Mouse (Mus musculus) gastrocnemius, adult 18-20 months (tissue): Measurements from ENCODE around the gene Wnt10b. TPM values are rescaled to one million over a fixed set of nuclear protein-coding genes. Genes with fewer than 3 reads are reported as not detected.
A peak's percentile ranks its signal among the peaks of the same experiment; 100 is the strongest.

Source experiments
- DNase-seq: peaks from one replicate; pipeline ENCODE4 v3.0.0; 2021; ENCODE audit warnings: low spot score
- total RNA-seq, 2 experiments: library from RNA; stranded (reverse); gene quantifications; 2 replicates each; pipeline ENCODE4 v1.2.3; 2021

Gene Wnt10b
- total RNA-seq, 2 experiments from 2014 or later = 0.57 to 1.4 TPM

DNA sequence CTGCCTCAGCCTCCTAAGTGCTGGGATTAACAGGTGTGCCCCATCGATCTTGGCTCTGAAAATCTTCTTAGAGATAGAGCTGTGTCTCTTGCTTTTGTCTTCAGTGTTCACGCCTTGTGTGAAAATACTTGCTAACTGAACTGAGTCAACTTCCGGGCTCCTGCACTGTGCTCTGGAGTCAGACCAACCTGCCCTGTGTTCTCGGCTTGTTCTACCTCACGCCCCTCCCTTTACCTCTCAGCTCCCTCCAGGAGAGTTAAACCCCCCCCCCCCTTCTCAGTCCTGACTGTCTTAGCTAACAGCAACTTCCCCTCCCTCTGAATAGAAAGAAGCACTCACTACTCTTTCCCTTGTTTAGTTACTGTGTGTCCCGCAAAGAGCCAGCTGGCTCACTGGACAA lies 47.2 kb downstream of the Wnt10b start:
- no peak for DNase-seq

DNA sequence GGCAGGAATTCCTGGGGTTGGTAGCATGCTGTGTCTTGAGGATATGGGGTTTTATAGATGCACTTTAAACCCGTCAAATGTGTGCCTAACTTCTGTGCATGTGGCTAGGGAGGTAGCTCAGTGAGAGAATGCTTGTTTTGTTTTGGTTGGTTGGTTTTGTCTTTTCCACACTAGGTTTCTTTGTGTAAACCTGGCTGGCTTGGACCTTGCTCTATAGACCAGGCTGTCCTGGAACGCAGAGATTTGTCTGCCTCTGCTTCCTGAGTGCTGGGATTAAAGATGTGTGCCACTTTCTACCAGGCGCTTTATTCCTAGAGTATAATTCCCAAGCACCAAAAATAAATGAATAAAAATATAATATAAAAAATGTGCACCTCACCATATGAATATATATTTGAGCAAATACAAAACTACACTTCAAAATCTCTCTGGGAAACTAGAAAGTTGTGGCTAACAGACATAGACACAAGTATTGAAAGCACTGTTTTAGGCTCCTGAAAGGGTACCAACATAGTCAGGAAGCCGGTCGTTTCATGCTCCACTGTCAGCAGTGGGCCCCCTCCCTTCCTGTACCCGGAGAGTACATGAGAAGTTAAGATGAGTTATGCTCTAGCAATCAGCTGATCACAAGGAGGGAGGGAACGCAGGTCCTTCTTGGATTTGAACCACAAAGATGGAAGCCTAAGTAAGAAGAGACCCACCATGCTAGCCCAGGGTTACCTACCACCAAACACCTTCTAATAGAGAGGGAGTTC lies 48.0 kb downstream of the Wnt10b start:
- DNase-seq = no peak

DNA sequence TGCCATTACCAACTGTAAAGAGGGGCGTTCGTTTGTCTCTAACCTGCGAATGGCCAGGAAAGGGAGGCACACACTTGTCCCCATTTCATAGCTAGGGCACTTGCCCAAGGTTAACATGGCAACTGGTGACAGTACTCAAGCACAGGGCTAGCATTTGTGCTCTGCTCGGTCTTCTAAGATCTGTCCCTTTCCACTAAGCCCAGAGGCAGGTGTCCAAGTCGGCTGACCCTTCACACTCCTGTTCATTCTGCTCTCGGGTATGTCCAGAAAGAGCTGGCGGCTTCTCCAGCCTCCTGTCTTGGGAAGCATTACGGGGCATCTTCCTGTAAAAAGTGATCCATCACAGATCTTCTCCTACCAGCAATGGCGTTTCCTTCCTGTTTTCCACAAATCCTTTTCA lies 49.6 kb downstream of the Wnt10b start:
- DNase-seq = no peak

DNA sequence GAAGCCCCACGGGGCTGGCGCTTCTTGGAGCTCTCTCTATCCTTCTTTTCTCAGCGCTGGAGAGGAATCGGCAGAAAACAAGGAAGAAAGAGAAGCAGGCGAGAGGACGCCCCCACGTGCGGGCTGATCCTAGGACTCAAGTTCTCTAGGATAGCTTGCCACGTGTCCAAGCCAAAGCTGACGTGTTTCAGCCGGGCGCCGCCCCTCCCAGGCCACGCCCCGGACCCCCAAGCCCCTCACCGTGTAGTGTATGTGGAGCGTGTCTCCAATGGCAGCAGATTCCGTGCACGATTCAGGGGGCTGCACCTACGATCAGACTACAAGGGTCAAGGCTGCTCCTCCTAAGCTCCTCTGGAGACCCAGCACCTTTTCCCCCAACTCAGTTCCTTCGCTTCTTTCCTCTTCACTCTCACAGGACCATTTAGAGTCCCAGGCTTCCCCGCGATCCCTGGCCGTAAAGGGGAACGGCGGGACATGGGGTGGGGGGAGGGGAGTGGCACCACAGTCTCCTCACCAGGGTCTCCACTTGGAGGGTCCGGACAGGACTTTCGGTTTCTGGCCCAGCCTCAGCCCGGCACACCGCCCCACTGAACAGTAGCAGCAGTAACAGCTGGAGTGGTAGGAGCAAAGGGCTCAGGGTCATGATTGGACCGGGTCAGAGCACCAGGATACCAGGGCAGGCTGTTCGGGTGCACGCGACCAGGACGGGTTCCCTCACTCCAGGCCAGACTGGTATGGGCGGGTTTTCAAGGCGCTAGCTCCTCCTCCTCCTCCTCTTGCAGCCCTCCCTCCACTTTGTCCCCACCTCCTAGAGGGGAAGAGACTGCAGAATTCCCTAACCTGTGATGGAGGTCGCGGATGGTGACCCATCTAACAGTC lies 50.3 kb downstream of the Wnt10b start, which contains the start of gene Fkbp11:
TSS of gene Fkbp11 (minus strand) at position 756 of the 879 bp plus-strand sequence.
- peak; percentile 60 for DNase-seq

- DNase-seq = no peak
Observed at GRCm38 (mm10) chr15:98726746-98727145, 51.2 kb downstream of the Wnt10b start.

DNA sequence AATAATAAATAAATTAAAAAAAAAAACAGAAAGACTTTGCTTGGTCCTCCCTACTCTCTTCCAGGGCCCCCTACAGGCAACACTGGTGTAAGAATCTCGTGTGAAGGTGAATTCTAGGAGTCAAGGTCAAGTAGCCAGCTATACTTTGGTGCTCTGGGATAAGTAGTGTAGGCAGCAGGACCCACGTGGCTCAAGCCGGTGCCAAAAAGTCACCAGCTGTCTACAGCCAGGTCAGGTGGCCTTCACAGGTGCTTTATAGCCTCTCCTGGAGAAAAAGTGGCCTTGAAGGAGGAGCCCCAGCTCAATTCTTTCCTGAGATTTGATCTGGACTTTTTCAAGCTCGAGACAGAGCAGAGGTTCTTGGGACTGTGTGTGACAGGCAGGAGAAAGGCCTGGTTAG lies 51.9 kb downstream of the Wnt10b start:
- DNase-seq = no peak

DNA sequence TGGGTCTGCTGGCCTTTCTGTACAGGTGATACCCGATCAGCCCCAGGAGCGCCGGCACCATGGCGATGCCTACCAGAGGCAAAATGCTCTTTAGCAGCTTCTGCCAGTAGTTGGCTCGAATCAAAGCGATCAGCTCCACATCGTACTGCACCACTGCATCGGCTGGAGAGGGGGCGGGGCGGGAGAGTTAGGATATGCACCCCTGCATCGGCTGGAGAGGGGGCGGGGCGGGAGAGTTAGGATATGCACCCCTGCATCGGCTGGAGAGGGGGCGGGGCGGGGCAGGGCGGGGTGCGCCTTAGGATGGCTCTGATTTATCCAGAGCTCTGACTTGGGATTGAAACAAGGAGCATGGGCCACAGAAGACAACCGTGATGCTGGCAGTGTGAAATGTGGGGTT lies 53.5 kb downstream of the Wnt10b start:
- DNase-seq = no peak

DNA sequence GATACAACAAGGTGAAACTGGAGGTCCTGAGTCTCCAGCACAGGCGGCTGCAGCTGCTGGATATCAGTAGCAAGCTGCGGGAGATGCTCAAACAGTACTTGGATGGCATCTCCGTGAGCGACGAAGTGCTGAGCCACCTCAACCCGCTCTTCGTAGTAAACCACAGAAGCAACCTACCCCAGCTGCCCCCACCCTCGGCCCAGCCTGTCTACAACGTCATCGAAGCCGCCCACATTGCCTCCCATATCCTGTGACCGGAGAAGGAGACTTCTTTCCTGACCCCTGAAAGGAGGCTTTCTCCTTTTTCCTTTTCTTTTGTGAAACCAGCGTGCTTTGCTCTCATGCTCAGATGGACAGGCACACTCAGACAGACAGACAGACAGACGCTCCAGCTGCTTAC lies 55.1 kb downstream of the Wnt10b start:
- DNase-seq = no peak

- DNase-seq = no peak
Observed at GRCm38 (mm10) chr15:98722191-98722590, 55.8 kb downstream of the Wnt10b start.

Other genes with a start within 250 kb of the Wnt10b start
- gene Kansl2, start 243.9 kb downstream of the Wnt10b start, total RNA-seq = 10 to 100 TPM; 60.8 to 60.9 TPM
- 10 to 100 TPM; 21.1 to 24.3 TPM for gene Ccnt1, start 207.2 kb downstream of the Wnt10b start, total RNA-seq
- under 1 TPM in 1 of 2 experiments, not detected in 1; 0.91 TPM for gene 4930415O20Rik, start 207.1 kb downstream of the Wnt10b start, total RNA-seq
- gene Adcy6, start 168.1 kb downstream of the Wnt10b start, total RNA-seq = 10 to 100 TPM; 14.3 to 17.9 TPM
- gene Cacnb3, start 147.3 kb downstream of the Wnt10b start, total RNA-seq = under 1 TPM; 0.64 to 0.85 TPM
- 10 to 100 TPM; 65.7 to 83.1 TPM for gene Ddx23, start 115.3 kb downstream of the Wnt10b start, total RNA-seq
- 1 to 10 TPM; 2.8 to 3.2 TPM for gene Rnd1, start 100.7 kb downstream of the Wnt10b start, total RNA-seq
- not detected for gene Ccdc65, start 69.9 kb downstream of the Wnt10b start, total RNA-seq
- 1 to 10 TPM in 1 of 2 experiments, under 1 TPM in 1; 0.80 to 1.1 TPM for gene Fkbp11, start 50.0 kb downstream of the Wnt10b start, total RNA-seq
- gene Arf3, start 14.9 kb downstream of the Wnt10b start, total RNA-seq = 1 to 10 TPM; 8.1 to 9.0 TPM
- not detected for gene Wnt1, start 11.7 kb upstream of the Wnt10b start, total RNA-seq
- gene Ddn, start 31.3 kb upstream of the Wnt10b start, total RNA-seq = under 1 TPM; 0.36 to 0.57 TPM
- 10 to 100 TPM; 48.1 to 49.6 TPM for gene Prkag1, start 53.4 kb upstream of the Wnt10b start, total RNA-seq
- gene Kmt2d, start 93.1 kb upstream of the Wnt10b start, total RNA-seq = 10 to 100 TPM; 43.2 to 50.1 TPM
- 1 to 10 TPM; 1.3 TPM for gene Rhebl1, start 116.4 kb upstream of the Wnt10b start, total RNA-seq
- gene Dhh, start 120.4 kb upstream of the Wnt10b start, total RNA-seq = 1 to 10 TPM in 1 of 2 experiments, under 1 TPM in 1; 0.75 to 1.5 TPM
- gene Lmbr1l, start 140.1 kb upstream of the Wnt10b start, total RNA-seq = 1 to 10 TPM; 4.8 to 4.9 TPM
- gene Tuba1b, start 156.4 kb upstream of the Wnt10b start, total RNA-seq = 10 to 100 TPM; 15.6 to 29.6 TPM
- not detected for gene Gm49450, start 175.4 kb upstream of the Wnt10b start, total RNA-seq
- gene Tuba1a, start 175.6 kb upstream of the Wnt10b start, total RNA-seq = 10 to 100 TPM; 17.9 to 38.6 TPM